Mouse (Mus musculus): ENCODE data around the gene Faim. TPM values are rescaled to one million over a fixed set of nuclear protein-coding genes. Genes with fewer than 3 reads are reported as not detected.

The Faim gene
- polyA plus RNA-seq, 1 experiment from 2014 or later: 31.2 TPM

DNA sequence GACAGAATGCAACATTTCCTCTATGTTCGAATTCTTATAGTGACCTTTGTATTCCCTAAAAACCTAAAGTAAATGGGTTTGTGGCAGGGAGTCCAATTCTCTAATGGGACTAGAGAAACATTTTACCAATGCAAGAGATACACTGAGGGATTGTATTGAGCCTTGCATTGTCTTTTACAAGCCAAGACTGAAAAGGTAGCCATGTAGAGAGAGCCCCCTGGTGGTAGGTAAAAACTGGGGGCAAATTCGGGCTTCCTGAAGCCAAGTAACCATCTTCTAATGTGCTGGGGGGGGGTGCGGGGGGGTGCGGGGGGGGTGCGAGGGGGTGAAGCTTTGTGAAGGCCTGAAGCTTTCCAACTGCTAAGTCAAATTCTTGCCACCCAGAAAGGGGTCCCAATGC lies 25.8 kb upstream of the Faim start:
- Histone ChIP-seq H3K27me3 (replicated peaks; ENCODE audit: control insufficient read depth, insufficient read depth, low read length) (peaks cover 100% of the 10 kb centered on the region), H3K9ac (ENCODE audit: low read depth, low read length) (no peak overlapping the region), H3K27ac (ENCODE audit: low read depth, low read length) (no peak overlapping the region), H3K4me2 (replicated peaks; ENCODE audit: low read depth) (no peak overlapping the region), H3K4me1 (replicated peaks; ENCODE audit: control insufficient read depth, insufficient read depth, low read length) (no peaks in the 10 kb centered on the region), H3K36me3 (ENCODE audit: control insufficient read depth, insufficient read depth) (no peaks in the 10 kb centered on the region), H3K4me3 (ENCODE audit: low read depth, low read length) (no peak overlapping the region), H3K9me3 (ENCODE audit: control insufficient read depth) (no peaks in the 10 kb centered on the region)
- TF ChIP-seq CTCF (IDR thresholded peaks at IDR 0.05; ENCODE audit: low read depth): peak; percentile 51
- 19% methylated on average over 5 of the region's 5 CpGs for WGBS
- ATAC-seq: no peak

DNA sequence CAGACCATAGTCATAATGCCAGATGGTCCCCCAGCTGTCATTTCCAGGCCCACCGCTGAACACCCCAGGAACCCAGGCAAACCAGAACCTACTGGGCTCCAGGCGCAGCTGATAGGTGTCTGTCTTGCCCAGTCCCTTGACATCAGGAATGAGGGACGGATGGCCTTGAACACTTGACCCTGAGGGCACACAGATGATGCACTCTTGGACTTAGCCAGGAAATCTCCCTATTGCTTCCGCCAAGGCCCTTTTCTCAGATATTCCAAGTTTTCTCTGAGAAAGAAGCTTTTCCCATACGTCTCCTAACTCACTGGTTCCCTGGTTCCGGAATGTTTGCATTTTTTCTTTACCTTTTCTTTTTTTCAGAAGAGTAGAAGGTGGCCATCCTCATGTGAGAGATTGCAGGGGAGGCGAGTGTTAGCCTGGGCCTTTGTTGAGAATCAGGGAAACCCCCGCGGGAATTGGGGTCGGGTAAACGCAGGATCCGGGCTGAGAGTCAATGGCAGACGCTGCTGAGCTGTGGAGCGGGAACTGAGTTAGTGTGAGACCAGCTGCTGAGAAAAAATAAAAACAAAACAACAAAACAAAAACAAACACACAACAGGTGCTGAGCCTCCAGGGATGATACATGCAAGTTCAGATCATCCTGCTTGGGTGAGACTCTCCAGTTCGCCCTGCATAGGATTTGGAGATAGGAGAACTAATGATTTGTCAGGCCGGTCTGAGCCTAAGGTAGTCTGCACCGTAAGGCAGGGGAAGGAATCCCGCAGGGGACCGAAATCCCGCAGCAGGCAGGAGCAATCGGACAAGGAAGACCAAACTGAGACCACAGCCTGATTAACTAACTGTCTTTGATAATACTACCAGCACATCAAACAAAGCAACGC lies 24.3 kb upstream of the Faim start:
- H3K27ac ChIP-seq (ENCODE audit: low read depth, low read length): no peak overlapping the region
- WGBS: 9% methylated on average over 22 of the region's 22 CpGs
- no peaks in the 10 kb centered on the region for H3K36me3 ChIP-seq (ENCODE audit: control insufficient read depth, insufficient read depth)
- no peak for ATAC-seq
- H3K4me2 ChIP-seq (replicated peaks; ENCODE audit: low read depth): no peak overlapping the region
- H3K4me3 ChIP-seq (ENCODE audit: low read depth, low read length): no peak overlapping the region
- H3K4me1 ChIP-seq (replicated peaks; ENCODE audit: control insufficient read depth, insufficient read depth, low read length): no peaks in the 10 kb centered on the region
- no peak for TF ChIP-seq CTCF (IDR thresholded peaks at IDR 0.05; ENCODE audit: low read depth)
- no peaks in the 10 kb centered on the region for H3K9me3 ChIP-seq (ENCODE audit: control insufficient read depth)
- H3K27me3 ChIP-seq (replicated peaks; ENCODE audit: control insufficient read depth, insufficient read depth, low read length): peaks cover 92% of the 10 kb centered on the region
- H3K9ac ChIP-seq (ENCODE audit: low read depth, low read length): no peak overlapping the region

- Histone ChIP-seq H3K4me2 (replicated peaks; ENCODE audit: low read depth) (no peak overlapping the region), H3K9ac (ENCODE audit: low read depth, low read length) (no peak overlapping the region), H3K9me3 (ENCODE audit: control insufficient read depth) (no peaks in the 10 kb centered on the region), H3K4me1 (replicated peaks; ENCODE audit: control insufficient read depth, insufficient read depth, low read length) (no peaks in the 10 kb centered on the region), H3K27me3 (replicated peaks; ENCODE audit: control insufficient read depth, insufficient read depth, low read length) (peaks cover 91% of the 10 kb centered on the region), H3K27ac (ENCODE audit: low read depth, low read length) (no peak overlapping the region), H3K36me3 (ENCODE audit: control insufficient read depth, insufficient read depth) (no peaks in the 10 kb centered on the region), H3K4me3 (ENCODE audit: low read depth, low read length) (no peak overlapping the region)
- ATAC-seq: no peak
- WGBS: 1% methylated on average over 20 of the region's 20 CpGs
- TF ChIP-seq CTCF (IDR thresholded peaks at IDR 0.05; ENCODE audit: low read depth): no peak
Measured at GRCm38 (mm10) chr9:98962478-98963142, 23.6 kb upstream of the Faim start.

- Histone ChIP-seq H3K9ac (ENCODE audit: low read depth, low read length) (no peak overlapping the region), H3K27me3 (replicated peaks; ENCODE audit: control insufficient read depth, insufficient read depth, low read length) (peaks cover 81% of the 10 kb centered on the region), H3K9me3 (ENCODE audit: control insufficient read depth) (no peaks in the 10 kb centered on the region), H3K36me3 (ENCODE audit: control insufficient read depth, insufficient read depth) (no peaks in the 10 kb centered on the region), H3K27ac (ENCODE audit: low read depth, low read length) (no peak overlapping the region), H3K4me3 (ENCODE audit: low read depth, low read length) (no peak overlapping the region), H3K4me2 (replicated peaks; ENCODE audit: low read depth) (no peak overlapping the region), H3K4me1 (replicated peaks; ENCODE audit: control insufficient read depth, insufficient read depth, low read length) (no peaks in the 10 kb centered on the region)
- TF ChIP-seq CTCF (IDR thresholded peaks at IDR 0.05; ENCODE audit: low read depth): no peak
- no peak for ATAC-seq
- 11% methylated on average over 18 of the region's 18 CpGs for WGBS
Measured at GRCm38 (mm10) chr9:98963661-98964060, 22.5 kb upstream of the Faim start.

DNA sequence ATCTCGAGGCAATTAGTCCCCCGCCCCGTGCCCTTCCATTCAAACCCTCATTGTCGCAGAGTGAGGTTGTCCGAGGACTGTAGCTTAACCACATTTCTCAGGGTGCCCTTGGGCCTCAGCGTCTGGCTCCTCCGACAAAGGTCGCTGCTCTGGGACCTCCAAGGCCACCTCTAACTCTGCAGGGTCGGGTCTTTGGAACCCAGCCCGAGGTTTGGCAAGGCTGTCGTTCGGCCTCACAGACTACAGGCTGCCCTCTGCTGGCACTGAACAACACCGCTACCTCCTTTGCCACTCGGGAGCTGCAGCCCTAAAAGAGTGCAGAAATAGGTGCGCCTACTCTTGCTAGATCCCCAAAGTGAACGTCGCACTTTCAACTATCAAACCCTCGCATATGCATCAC lies 21.1 kb upstream of the Faim start:
- no peak overlapping the region for H3K4me3 ChIP-seq (ENCODE audit: low read depth, low read length)
- peaks cover 72% of the 10 kb centered on the region for H3K27me3 ChIP-seq (replicated peaks; ENCODE audit: control insufficient read depth, insufficient read depth, low read length)
- peak; percentile 73 for TF ChIP-seq CTCF (IDR thresholded peaks at IDR 0.05; ENCODE audit: low read depth)
- H3K4me2 ChIP-seq (replicated peaks; ENCODE audit: low read depth): no peak overlapping the region
- H3K9me3 ChIP-seq (ENCODE audit: control insufficient read depth): no peaks in the 10 kb centered on the region
- no peaks in the 10 kb centered on the region for H3K4me1 ChIP-seq (replicated peaks; ENCODE audit: control insufficient read depth, insufficient read depth, low read length)
- WGBS: 2% methylated on average over 18 of the region's 18 CpGs
- no peaks in the 10 kb centered on the region for H3K36me3 ChIP-seq (ENCODE audit: control insufficient read depth, insufficient read depth)
- H3K9ac ChIP-seq (ENCODE audit: low read depth, low read length): no peak overlapping the region
- H3K27ac ChIP-seq (ENCODE audit: low read depth, low read length): no peak overlapping the region
- no peak for ATAC-seq

- Histone ChIP-seq H3K27ac (ENCODE audit: low read depth, low read length) (no peak overlapping the region), H3K36me3 (ENCODE audit: control insufficient read depth, insufficient read depth) (no peaks in the 10 kb centered on the region), H3K4me1 (replicated peaks; ENCODE audit: control insufficient read depth, insufficient read depth, low read length) (no peaks in the 10 kb centered on the region), H3K4me2 (replicated peaks; ENCODE audit: low read depth) (peak overlapping the region; percentile 63), H3K9me3 (ENCODE audit: control insufficient read depth) (peaks cover 5% of the 10 kb centered on the region; the same call in 1 of the 2 replicates), H3K9ac (ENCODE audit: low read depth, low read length) (no peak overlapping the region), H3K4me3 (ENCODE audit: low read depth, low read length) (peak overlapping the region; percentile 41), H3K27me3 (replicated peaks; ENCODE audit: control insufficient read depth, insufficient read depth, low read length) (peaks cover 66% of the 10 kb centered on the region)
- ATAC-seq: no peak
- under 1% methylated on average over 40 of the region's 40 CpGs for WGBS
- TF ChIP-seq CTCF (IDR thresholded peaks at IDR 0.05; ENCODE audit: low read depth): no peak
Measured at GRCm38 (mm10) chr9:98973101-98973521, 13.1 kb upstream of the Faim start.

All from intestine, postnatal 0 days (tissue).